Mouse (Mus musculus) heart, embryonic 15.5 days (tissue): ENCODE results near the gene Zfp553. TPM values are rescaled to one million over a fixed set of nuclear protein-coding genes. Genes with fewer than 3 reads are reported as not detected.
"Not testable (repeated sequence)": the region's sequence is repeated elsewhere in the genome, so short reads cannot be mapped to it uniquely, and the experiment has no call there.

Experiments
- ATAC-seq: fragments of 200-750 bp; cut with Nextera tagmentation; replicated peaks from 2 replicates; pipeline ENCODE4 v1.8.0; 2017; ENCODE audit warnings: low read depth, moderate TSS enrichment; ENCODE audit not compliant: insufficient number of reproducible peaks, insufficient read depth, low FRiP score
- H3K27ac ChIP-seq: fragments of 300-500 bp; sonication (generic); 2 replicates; pipeline ENCODE4 v1.5.1; 2015; ENCODE audit warnings: mild to moderate bottlenecking, inconsistent platforms
- H3K27me3 ChIP-seq: fragments of 300-500 bp; sonication (generic); 2 replicates; pipeline ENCODE4 v1.6.1; 2015; ENCODE audit warnings: inconsistent platforms
- H3K36me3 ChIP-seq: fragments of 300-500 bp; sonication (generic); 2 replicates; pipeline ENCODE4 v1.6.1; 2015; ENCODE audit warnings: mild to moderate bottlenecking, inconsistent platforms
- H3K4me1 ChIP-seq: fragments of 300-500 bp; sonication (generic); replicated peaks from 2 replicates; pipeline ENCODE4 v1.6.1; 2015; ENCODE audit warnings: inconsistent platforms
- H3K4me2 ChIP-seq: fragments of 300-500 bp; sonication (generic); 2 replicates; pipeline ENCODE4 v1.6.1; 2015; ENCODE audit warnings: inconsistent platforms, mild to moderate bottlenecking, moderate library complexity
- H3K4me3 ChIP-seq: fragments of 300-500 bp; sonication (generic); 2 replicates; pipeline ENCODE4 v1.5.1; 2015; ENCODE audit warnings: mild to moderate bottlenecking, inconsistent platforms
- H3K9ac ChIP-seq: fragments of 300-500 bp; sonication (generic); 2 replicates; pipeline ENCODE4 v1.6.1; 2015; ENCODE audit warnings: mild to moderate bottlenecking, inconsistent platforms
- H3K9me3 ChIP-seq: fragments of 300-500 bp; sonication (generic); replicated peaks from 2 replicates; pipeline ENCODE4 v1.6.1; 2016; ENCODE audit warnings: inconsistent platforms
- WGBS: fragments of 180-500 bp; shearing (Covaris S2); methylation state at CpG from one replicate; pipeline ENCODE4 v1.1.7; 2015; ENCODE audit warnings: mixed read lengths; 5-methylcytosine and 5-hydroxymethylcytosine counted together
- polyA plus RNA-seq: library from polyadenylated mRNA; unstranded; fragments of >200 nt; fragmentation: Nextera tagmentation; extraction: Ambion mirVana; gene quantifications from 2 replicates; pipeline ENCODE4 v1.2.1, GENCODE M21; 2015

Zfp553 gene
- polyA plus RNA-seq, 1 experiment from 2014 or later: 17.8 TPM

GRCm38 (mm10) chr7:127243870-127244657 is 11.2 kb downstream of the Zfp553 start, which contains the start of gene Zfp771:
Gene Zfp771, plus strand, starts transcription at chr7:127244274.
- Histone ChIP-seq H3K4me2 (peak within 1 kb of the TSS; percentile 96), H3K9ac (peak within 1 kb of the TSS; percentile 84), H3K36me3 (peaks cover 6% of the 10 kb centered on the region; the same call in 1 of the 2 replicates), H3K4me1 (peaks cover 25% of the 10 kb centered on the region), H3K27me3 (no peaks in the 10 kb centered on the region), H3K4me3 (peak within 1 kb of the TSS; percentile 70), H3K9me3 (no peaks in the 10 kb centered on the region), H3K27ac (peak within 1 kb of the TSS; percentile 94)
- ATAC-seq: peak; percentile 97
- 1% methylated on average over 54 of the region's 56 CpGs for WGBS

GRCm38 (mm10) chr7:127244658-127245510 is 12.0 kb downstream of the Zfp553 start:
- peak overlapping the region; percentile 96 for H3K4me2 ChIP-seq
- peak overlapping the region; percentile 70 for H3K4me3 ChIP-seq
- WGBS: 11% methylated on average over 31 of the region's 33 CpGs
- peaks cover 25% of the 10 kb centered on the region for H3K4me1 ChIP-seq
- H3K9me3 ChIP-seq: no peaks in the 10 kb centered on the region
- H3K27ac ChIP-seq: peak overlapping the region; percentile 94
- no peaks in the 10 kb centered on the region for H3K27me3 ChIP-seq
- peaks cover 11% of the 10 kb centered on the region for H3K36me3 ChIP-seq
- peak; percentile 76 for ATAC-seq
- H3K9ac ChIP-seq: peak overlapping the region; percentile 84

DNA sequence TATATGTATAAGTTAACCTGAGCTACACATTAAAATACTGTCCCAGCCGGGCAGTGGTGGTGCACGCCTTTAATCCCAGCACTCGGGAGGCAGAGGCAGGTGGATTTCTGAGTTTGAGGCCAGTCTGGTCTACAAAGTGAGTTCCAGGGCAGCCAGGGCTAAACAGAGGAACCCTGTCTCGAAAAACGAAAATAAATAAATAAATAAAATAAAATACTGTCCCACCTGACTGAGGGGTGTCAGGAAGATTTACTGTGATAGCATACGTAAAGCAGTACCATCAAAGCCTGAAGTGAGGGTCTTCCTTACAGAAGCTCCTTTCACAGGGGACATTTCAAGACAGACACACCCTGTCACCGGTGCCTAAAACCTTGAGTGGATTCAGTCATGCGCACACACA is 17.6 kb downstream of the Zfp553 start:
- peaks cover 11% of the 10 kb centered on the region for H3K36me3 ChIP-seq
- 90% methylated on average over 8 of the region's 8 CpGs for WGBS
- H3K4me1 ChIP-seq: peaks cover 23% of the 10 kb centered on the region

GRCm38 (mm10) chr7:127252414-127252813 is 19.6 kb downstream of the Zfp553 start:
- WGBS: 89% methylated on average over 2 of the region's 2 CpGs
- no peak for ATAC-seq
- peaks cover 15% of the 10 kb centered on the region for H3K4me1 ChIP-seq
- peaks cover 20% of the 10 kb centered on the region for H3K36me3 ChIP-seq
- H3K9ac ChIP-seq: no peak overlapping the region
- no peak overlapping the region for H3K4me3 ChIP-seq
- H3K27me3 ChIP-seq: no peaks in the 10 kb centered on the region
- no peak overlapping the region for H3K27ac ChIP-seq
- no peak overlapping the region for H3K4me2 ChIP-seq
- no peaks in the 10 kb centered on the region for H3K9me3 ChIP-seq

More for the DNA sequence above, 17.6 kb downstream of the Zfp553 start:
- not testable (repeated sequence) for ATAC-seq, H3K9ac ChIP-seq, H3K4me2 ChIP-seq, H3K27ac ChIP-seq, H3K27me3 ChIP-seq, H3K9me3 ChIP-seq, H3K4me3 ChIP-seq

GRCm38 (mm10) chr7:127253341-127253740 is 20.5 kb downstream of the Zfp553 start:
- ATAC-seq: no peak
- H3K9me3 ChIP-seq: no peaks in the 10 kb centered on the region
- H3K9ac ChIP-seq: peak overlapping the region; percentile 71
- H3K27ac ChIP-seq: peak overlapping the region; percentile 85
- no peaks in the 10 kb centered on the region for H3K27me3 ChIP-seq
- peaks cover 17% of the 10 kb centered on the region for H3K36me3 ChIP-seq
- WGBS: 78% methylated on average over 6 of the region's 6 CpGs
- H3K4me2 ChIP-seq: peak overlapping the region; percentile 98
- H3K4me1 ChIP-seq: peaks cover 15% of the 10 kb centered on the region
- H3K4me3 ChIP-seq: peak overlapping the region; percentile 69

GRCm38 (mm10) chr7:127253821-127254769 is 21.2 kb downstream of the Zfp553 start:
- peak overlapping the region; percentile 69 for H3K4me3 ChIP-seq
- H3K9me3 ChIP-seq: no peaks in the 10 kb centered on the region
- H3K9ac ChIP-seq: peak overlapping the region; percentile 75
- ATAC-seq: peak; percentile 93
- no peaks in the 10 kb centered on the region for H3K27me3 ChIP-seq
- H3K36me3 ChIP-seq: peaks cover 14% of the 10 kb centered on the region
- H3K4me1 ChIP-seq: peaks cover 18% of the 10 kb centered on the region
- peak overlapping the region; percentile 98 for H3K4me2 ChIP-seq
- WGBS: under 1% methylated on average over 136 of the region's 136 CpGs
- peak overlapping the region; percentile 85 for H3K27ac ChIP-seq

- H3K27ac ChIP-seq: peak overlapping the region; percentile 85
- peak overlapping the region; percentile 98 for H3K4me2 ChIP-seq
- H3K9me3 ChIP-seq: no peaks in the 10 kb centered on the region
- 23% methylated on average over 4 of the region's 4 CpGs for WGBS
- H3K4me3 ChIP-seq: peak overlapping the region; percentile 69
- peaks cover 10% of the 10 kb centered on the region; the same call in 1 of the 2 replicates for H3K36me3 ChIP-seq
- no peaks in the 10 kb centered on the region for H3K27me3 ChIP-seq
- peak overlapping the region; percentile 75 for H3K9ac ChIP-seq
- H3K4me1 ChIP-seq: peaks cover 26% of the 10 kb centered on the region
- ATAC-seq: no peak
Measured at GRCm38 (mm10) chr7:127255008-127255407, 22.1 kb downstream of the Zfp553 start.

DNA sequence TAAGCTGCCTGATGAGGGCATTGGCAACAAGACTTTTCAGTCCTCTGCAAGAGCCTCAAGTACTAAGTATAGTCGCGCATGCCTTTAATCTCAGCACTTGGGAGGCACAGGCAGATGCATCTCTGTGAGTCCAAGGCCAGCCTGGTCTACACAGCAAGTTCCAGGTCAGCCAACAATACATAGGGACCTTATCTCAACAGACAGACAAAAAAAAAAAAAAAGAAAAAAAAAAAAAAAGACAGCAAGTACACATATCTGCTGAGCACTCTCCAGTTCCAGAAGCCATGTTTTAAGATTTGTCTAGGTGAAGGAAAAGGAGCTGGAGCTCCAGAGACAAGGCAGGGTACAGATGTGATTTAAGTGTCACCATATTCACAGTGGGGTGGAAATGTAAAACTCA is 23.1 kb downstream of the Zfp553 start:
- Histone ChIP-seq H3K27ac (no peak overlapping the region), H3K4me2 (no peak overlapping the region), H3K9me3 (no peaks in the 10 kb centered on the region), H3K27me3 (no peaks in the 10 kb centered on the region), H3K4me3 (no peak overlapping the region), H3K9ac (no peak overlapping the region), H3K36me3 (peaks cover 10% of the 10 kb centered on the region; the same call in 1 of the 2 replicates), H3K4me1 (peaks cover 28% of the 10 kb centered on the region)
- ATAC-seq: no peak
- 87% methylated on average over 2 of the region's 2 CpGs for WGBS

DNA sequence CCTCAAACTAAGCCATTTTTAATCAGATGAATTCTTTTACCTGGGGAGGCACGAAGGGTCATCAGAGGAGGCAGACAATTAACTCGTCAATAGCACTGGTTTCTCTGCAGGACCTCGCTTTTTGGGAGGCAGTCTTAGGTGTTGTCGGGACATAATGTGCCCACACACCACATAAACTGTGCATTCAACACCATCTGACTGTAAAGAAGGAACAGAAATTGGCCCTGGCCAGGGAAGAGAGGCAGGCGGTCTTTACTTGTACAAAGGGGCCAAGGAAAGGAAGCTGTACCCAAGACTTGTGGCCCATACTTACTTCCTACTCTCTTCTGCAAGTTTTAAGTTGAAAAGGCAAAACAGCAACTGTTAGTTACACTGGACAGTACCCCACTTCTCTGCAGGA is 23.7 kb downstream of the Zfp553 start:
- H3K27ac ChIP-seq: no peak overlapping the region
- H3K4me3 ChIP-seq: no peak overlapping the region
- H3K4me2 ChIP-seq: no peak overlapping the region
- H3K36me3 ChIP-seq: peaks cover 10% of the 10 kb centered on the region; the same call in 1 of the 2 replicates
- peaks cover 32% of the 10 kb centered on the region for H3K4me1 ChIP-seq
- no peak for ATAC-seq
- H3K9ac ChIP-seq: no peak overlapping the region
- H3K27me3 ChIP-seq: no peaks in the 10 kb centered on the region
- no peaks in the 10 kb centered on the region for H3K9me3 ChIP-seq
- WGBS: 89% methylated on average over 5 of the region's 5 CpGs

DNA sequence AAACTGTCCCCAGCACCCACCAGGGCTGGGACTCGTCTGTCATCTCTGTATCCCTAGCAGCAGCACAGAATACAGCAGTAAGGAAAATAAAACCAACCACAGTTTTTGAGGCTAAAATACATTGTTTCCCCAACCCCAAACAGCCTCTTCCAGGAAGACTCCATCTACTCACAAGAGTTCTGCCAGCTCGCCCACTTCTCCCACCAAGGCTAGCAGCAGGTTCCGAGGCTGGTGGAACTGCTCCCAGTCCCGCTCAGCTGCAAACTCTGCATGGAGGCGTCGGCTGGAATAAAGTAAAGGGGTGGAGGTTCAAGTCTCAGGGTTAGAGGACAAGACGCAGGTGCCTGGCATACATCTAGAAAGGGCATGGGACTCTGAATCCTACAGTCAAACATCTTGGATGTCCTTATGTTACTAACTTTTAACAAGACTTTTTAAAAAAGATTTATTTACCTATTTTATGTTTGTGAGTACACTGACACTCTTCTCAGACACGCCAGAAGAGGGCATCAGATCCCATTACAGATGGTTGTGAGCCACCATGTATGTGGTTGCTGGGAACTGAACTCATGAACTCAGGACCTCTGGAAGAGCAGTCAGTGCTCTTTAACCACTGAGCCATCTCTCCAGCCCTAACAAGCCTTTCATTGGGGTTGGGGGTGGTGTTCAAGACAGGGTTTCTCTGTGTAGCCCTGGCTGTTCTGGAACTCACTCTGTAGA is 26.5 kb downstream of the Zfp553 start:
- peaks cover 26% of the 10 kb centered on the region for H3K4me1 ChIP-seq
- 70% methylated on average over 8 of the region's 8 CpGs for WGBS
- H3K36me3 ChIP-seq: peaks cover 10% of the 10 kb centered on the region; the same call in 1 of the 2 replicates
- H3K27me3 ChIP-seq: no peaks in the 10 kb centered on the region
- peak overlapping the region; percentile 76 for H3K4me3 ChIP-seq
- no peak overlapping the region for H3K27ac ChIP-seq
- no peak for ATAC-seq
- no peaks in the 10 kb centered on the region for H3K9me3 ChIP-seq
- H3K9ac ChIP-seq: 0 out of 2 replicates have a peak overlapping the region, but pooled peaks have one; percentile 70
- peak overlapping the region; percentile 81 for H3K4me2 ChIP-seq
